Mouse (Mus musculus): ENCODE measurements around the gene Rhoq.

- no peak for TF ChIP-seq CTCF (IDR thresholded peaks at IDR 0.05; ENCODE audit: extremely low read depth, insufficient read depth, low read length)
- no peak for TF ChIP-seq POLR2A (IDR thresholded peaks at IDR 0.05; ENCODE audit: extremely low read depth, insufficient read depth, low read length)
Measured at GRCm38 (mm10) chr17:86961301-86961841, 1.5 kb upstream of the Rhoq start.

Measured in cortical plate, adult 2 months (tissue).